Mouse (Mus musculus) G1E (cell line): Measurements from ENCODE around the gene Adgrl2. TPM values are rescaled to one million over a fixed set of nuclear protein-coding genes. Genes with fewer than 3 reads are reported as not detected.

Experiments used
- ATAC-seq: 2 replicates; pipeline ENCODE4 v1.8.0; 2016; ENCODE audit warnings: mild to moderate bottlenecking; ENCODE audit not compliant: insufficient number of reproducible peaks, poor library complexity, low FRiP score, severe bottlenecking; ENCODE audit errors: extremely low read depth
- DNase-seq: peaks from one replicate; pipeline ENCODE4 v3.0.0; 2012; ENCODE audit warnings: low spot score
- H3K27me3 ChIP-seq: 2 replicates; pipeline ENCODE4 v1.6.1; 2012; ENCODE audit warnings: mild to moderate bottlenecking, low read length, inconsistent platforms; ENCODE audit not compliant: insufficient read depth
- H3K36me3 ChIP-seq: replicated peaks from 2 replicates; pipeline ENCODE3; 2012; ENCODE audit warnings: mild to moderate bottlenecking, inconsistent platforms
- H3K4me1 ChIP-seq: 2 replicates; pipeline ENCODE4 v1.6.1; 2012; ENCODE audit warnings: low read depth, low read length, inconsistent platforms, mixed read lengths; ENCODE audit not compliant: insufficient read depth
- H3K4me3 ChIP-seq: 2 replicates; pipeline ENCODE4 v1.5.1; 2012; ENCODE audit warnings: low read depth, mild to moderate bottlenecking, inconsistent platforms, low read length, moderate library complexity, mixed read lengths
- H3K9me3 ChIP-seq: replicated peaks from 2 replicates; pipeline ENCODE4 v1.6.1; 2012; ENCODE audit warnings: inconsistent platforms
- CTCF ChIP-seq: IDR thresholded peaks from 2 replicates; pipeline ENCODE4 v1.5.1; 2012; ENCODE audit warnings: low read depth, low read length, inconsistent platforms, mixed read lengths
- GATA1 ChIP-seq: IDR thresholded peaks from 2 replicates; pipeline ENCODE4 v1.6.1; 2012; ENCODE audit warnings: borderline replicate concordance, low read length, inconsistent platforms, mixed read lengths
- GATA2 ChIP-seq: IDR thresholded peaks from 2 replicates; pipeline ENCODE4 v1.6.1; 2012; ENCODE audit warnings: low read depth, low read length, inconsistent platforms, borderline replicate concordance
- POLR2AphosphoS5 ChIP-seq: IDR thresholded peaks from 2 replicates; pipeline ENCODE4 v1.6.1; 2012; ENCODE audit warnings: low read depth, low read length, inconsistent platforms; ENCODE audit not compliant: insufficient replicate concordance
- TAL1 ChIP-seq: conservative IDR thresholded peaks from 2 replicates; pipeline ENCODE4 v1.6.1; 2012; ENCODE audit warnings: low read depth, low read length, inconsistent platforms, mixed read lengths
- polyA plus RNA-seq: library from polyadenylated mRNA; stranded (reverse); fragments of >175 nt; gene quantifications from 2 replicates; pipeline ENCODE4 v1.2.3, GENCODE M21; 2012
- total RNA-seq, 2 experiments: library from RNA; stranded (forward) in 1 of 2; stranded (reverse) in 1 of 2; fragments of 200-1000 nt in 1 of 2; fragments of >200 nt in 1 of 2; fragmentation: Nextera tagmentation in 1 of 2; gene quantifications; 2 replicates each; pipeline ENCODE4 v1.2.3; 2014 to 2017

The Adgrl2 gene
- total and polyA plus RNA-seq, 3 experiments, result 0.38 TPM; not detected in 2

GRCm38 (mm10) chr3:148987591-148988292 is 2.6 kb downstream of the Adgrl2 start:
- H3K27me3 ChIP-seq, result no peaks in the 10 kb centered on the region
- TF ChIP-seq GATA1 (no peak), POLR2AphosphoS5 (no peak), GATA2 (no peak), TAL1 (no peak), CTCF (no peak)
- H3K9me3 ChIP-seq, result peaks cover 49% of the 10 kb centered on the region
- H3K4me1 ChIP-seq, result no peaks in the 10 kb centered on the region
- H3K36me3 ChIP-seq, result no peaks in the 10 kb centered on the region
- DNase-seq (no peak), ATAC-seq (no peak)
- no peak overlapping the region; the same call in 1 of the 2 replicates for H3K4me3 ChIP-seq

GRCm38 (mm10) chr3:148986894-148987590 is 3.3 kb downstream of the Adgrl2 start:
- no peak for ATAC-seq

GRCm38 (mm10) chr3:148986296-148986893 is 4.0 kb downstream of the Adgrl2 start:
- Histone ChIP-seq H3K27me3 (no peaks in the 10 kb centered on the region), H3K4me1 (no peaks in the 10 kb centered on the region)
- no peak for ATAC-seq

More at GRCm38 (mm10) chr3:148986894-148987590, 3.3 kb downstream of the Adgrl2 start:
- no peak for TF ChIP-seq CTCF
- TF ChIP-seq TAL1, result no peak
- no peak for TF ChIP-seq GATA1
- TF ChIP-seq POLR2AphosphoS5, result no peak
- TF ChIP-seq GATA2, result no peak
- no peak overlapping the region; the same call in 1 of the 2 replicates for H3K4me3 ChIP-seq
- H3K4me1 ChIP-seq, result no peaks in the 10 kb centered on the region
- peaks cover 48% of the 10 kb centered on the region for H3K9me3 ChIP-seq
- no peak for DNase-seq
- H3K36me3 ChIP-seq, result no peaks in the 10 kb centered on the region
- H3K27me3 ChIP-seq, result no peaks in the 10 kb centered on the region

GRCm38 (mm10) chr3:148984326-148984725 is 6.0 kb downstream of the Adgrl2 start:
- no peak for TF ChIP-seq TAL1
- ATAC-seq, result no peak
- DNase-seq, result no peak
- no peak overlapping the region for H3K4me3 ChIP-seq
- peaks cover 40% of the 10 kb centered on the region for H3K9me3 ChIP-seq
- no peaks in the 10 kb centered on the region for H3K4me1 ChIP-seq
- H3K27me3 ChIP-seq, result no peaks in the 10 kb centered on the region
- H3K36me3 ChIP-seq, result no peaks in the 10 kb centered on the region

More at GRCm38 (mm10) chr3:148986296-148986893, 4.0 kb downstream of the Adgrl2 start:
- Histone ChIP-seq H3K4me3 (no peak overlapping the region), H3K9me3 (peaks cover 51% of the 10 kb centered on the region), H3K36me3 (no peaks in the 10 kb centered on the region)
- no peak for DNase-seq
- TF ChIP-seq GATA1, result no peak
- TF ChIP-seq CTCF, result no peak
- no peak for TF ChIP-seq TAL1
- TF ChIP-seq GATA2, result no peak
- no peak for TF ChIP-seq POLR2AphosphoS5

GRCm38 (mm10) chr3:148982370-148982769 is 8.0 kb downstream of the Adgrl2 start:
- TF ChIP-seq CTCF, result no peak
- no peak for TF ChIP-seq GATA2
- no peak for TF ChIP-seq POLR2AphosphoS5
- no peak for TF ChIP-seq GATA1
- no peak for TF ChIP-seq TAL1
- ATAC-seq (no peak), DNase-seq (no peak)
- no peaks in the 10 kb centered on the region for H3K36me3 ChIP-seq
- H3K9me3 ChIP-seq, result peaks cover 28% of the 10 kb centered on the region
- no peaks in the 10 kb centered on the region for H3K27me3 ChIP-seq
- H3K4me1 ChIP-seq, result no peaks in the 10 kb centered on the region
- no peak overlapping the region for H3K4me3 ChIP-seq

GRCm38 (mm10) chr3:148981776-148982175 is 8.6 kb downstream of the Adgrl2 start:
- DNase-seq (no peak), ATAC-seq (no peak)
- no peak overlapping the region for H3K4me3 ChIP-seq
- no peaks in the 10 kb centered on the region for H3K36me3 ChIP-seq
- no peak for TF ChIP-seq CTCF
- no peak for TF ChIP-seq TAL1
- no peak for TF ChIP-seq POLR2AphosphoS5
- TF ChIP-seq GATA1, result no peak
- TF ChIP-seq GATA2, result no peak
- H3K4me1 ChIP-seq, result no peaks in the 10 kb centered on the region
- H3K27me3 ChIP-seq, result no peaks in the 10 kb centered on the region
- H3K9me3 ChIP-seq, result peaks cover 28% of the 10 kb centered on the region
